Mouse (Mus musculus): ENCODE measurements at regions not wholly inside any gene's neighbourhood (a gene's known extent, or its start where the extent isn't known, plus 50 kb on each side); places are given as distances from the start of the nearest gene placed in this dataset.
A peak's percentile ranks its signal among the peaks of the same experiment; 100 is the strongest.

DNA sequence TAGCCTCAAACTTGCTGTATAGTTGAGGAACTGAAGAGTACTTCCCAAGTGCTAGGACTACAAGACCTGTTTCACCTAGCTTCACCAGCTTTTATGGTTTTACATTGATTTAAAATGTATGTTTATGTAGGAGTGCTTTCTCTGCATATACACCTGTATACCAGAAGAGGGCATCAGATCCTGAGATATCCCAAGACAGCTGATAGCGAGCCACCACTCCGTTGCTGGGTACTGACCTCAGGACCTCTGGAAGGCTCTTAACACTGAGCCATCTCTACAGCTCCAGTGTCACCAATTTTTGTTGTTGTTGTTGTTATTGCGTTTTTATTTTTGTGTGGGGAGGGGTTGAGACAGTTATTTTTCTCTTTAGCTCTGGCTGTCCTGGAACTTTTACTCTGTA lies 55.9 kb upstream of the Ddx3x start:
- 0 out of 2 replicates have a peak, but pooled peaks cover under 1% of the 10 kb centered on the region for H3K4me1 ChIP-seq (replicated peaks)
- H3K9ac ChIP-seq = no peak overlapping the region
- no peak overlapping the region for H3K4me3 ChIP-seq
- H3K27me3 ChIP-seq = 0 out of 2 replicates have a peak, but pooled peaks cover 7% of the 10 kb centered on the region
- no peak overlapping the region for H3K27ac ChIP-seq (replicated peaks)
- H3K36me3 ChIP-seq = no peaks in the 10 kb centered on the region
- no peaks in the 10 kb centered on the region for H3K9me3 ChIP-seq
- WGBS = 0% methylated on average over 3 of the region's 3 CpGs
- ATAC-seq (ENCODE audit: low read depth) = peak; percentile 62; the same call in 1 of the 2 replicates
- H3K4me2 ChIP-seq = no peak overlapping the region

DNA sequence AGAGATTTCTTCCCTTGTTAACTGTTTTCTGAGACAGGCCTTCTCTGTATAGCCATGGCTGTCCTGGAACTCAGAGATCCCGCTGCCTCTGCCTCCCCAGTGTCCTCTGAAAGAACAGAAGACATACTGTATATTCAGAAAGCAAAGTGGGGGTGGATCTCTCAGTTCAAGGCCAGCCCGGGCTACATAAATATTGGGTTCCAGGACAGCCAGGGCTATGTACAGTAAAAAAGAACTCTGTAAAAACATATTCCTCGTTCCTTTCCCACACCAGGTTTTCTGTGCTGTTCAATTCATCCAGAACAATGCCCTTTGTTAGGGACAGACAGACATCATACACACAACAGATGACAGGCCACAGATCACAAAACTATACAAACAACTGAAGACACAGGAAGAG lies 54.3 kb upstream of the Ddx3x start:
- no peaks in the 10 kb centered on the region for H3K9me3 ChIP-seq
- H3K4me1 ChIP-seq (replicated peaks) = peaks cover 3% of the 10 kb centered on the region; the same call in 1 of the 2 replicates
- no peaks in the 10 kb centered on the region for H3K36me3 ChIP-seq
- no peak overlapping the region for H3K27ac ChIP-seq (replicated peaks)
- no peak overlapping the region for H3K9ac ChIP-seq
- WGBS = 69% methylated on average over 3 of the region's 3 CpGs
- no peak for ATAC-seq (ENCODE audit: low read depth)
- H3K27me3 ChIP-seq = 0 out of 2 replicates have a peak, but pooled peaks cover 7% of the 10 kb centered on the region
- H3K4me2 ChIP-seq = no peak overlapping the region
- no peak overlapping the region for H3K4me3 ChIP-seq

DNA sequence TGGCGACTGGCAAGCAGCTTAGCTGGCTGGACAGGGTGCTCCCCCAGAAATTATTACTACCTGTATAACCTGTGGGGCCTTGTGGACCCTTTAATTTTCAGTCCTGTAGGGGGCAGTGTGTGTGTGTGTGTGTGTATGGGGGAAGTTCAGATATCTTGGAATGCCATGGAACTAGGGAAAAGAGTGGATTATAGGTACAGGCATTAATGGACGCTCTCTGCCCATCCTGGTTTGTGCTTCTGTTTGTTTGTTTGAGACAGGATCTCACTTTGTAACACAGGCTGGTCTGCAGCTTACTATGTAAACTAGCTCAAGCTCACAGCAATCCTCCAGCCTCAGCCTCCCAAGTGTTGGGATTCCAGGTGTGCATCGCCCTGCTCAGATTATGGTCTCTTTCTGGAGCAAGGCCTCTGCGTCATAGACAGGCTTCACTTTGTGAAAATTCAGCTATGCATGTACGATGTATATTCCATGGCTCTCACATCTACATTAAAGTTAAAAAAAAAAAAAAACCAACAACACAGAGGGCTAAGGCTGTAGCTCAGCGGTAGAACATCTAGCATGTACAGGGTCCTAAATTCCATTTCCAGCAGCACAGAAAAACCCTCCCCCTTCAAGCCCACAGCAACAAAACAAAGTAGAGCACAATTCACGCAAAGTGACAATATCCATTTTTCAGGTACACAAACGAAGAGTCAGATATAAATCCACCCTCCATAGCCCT lies 50.7 kb upstream of the Ddx3x start:
- Histone ChIP-seq H3K4me3 (peak overlapping the region; percentile 37), H3K27me3 (peaks cover 14% of the 10 kb centered on the region; the same call in 1 of the 2 replicates), H3K27ac (replicated peaks) (peak overlapping the region; percentile 88), H3K4me2 (peak overlapping the region; percentile 57), H3K9ac (peak overlapping the region; percentile 59), H3K4me1 (replicated peaks) (peaks cover 3% of the 10 kb centered on the region; the same call in 1 of the 2 replicates), H3K9me3 (no peaks in the 10 kb centered on the region), H3K36me3 (no peaks in the 10 kb centered on the region)
- peak; percentile 55 for ATAC-seq (ENCODE audit: low read depth)
- 32% methylated on average over 8 of the region's 8 CpGs for WGBS

GRCm38 (mm10) chrX:13230615-13231179 lies 50.1 kb upstream of the Ddx3x start:
- Histone ChIP-seq H3K27me3 (peaks cover 14% of the 10 kb centered on the region; the same call in 1 of the 2 replicates), H3K4me2 (peak overlapping the region; percentile 57), H3K9ac (peak overlapping the region; percentile 62), H3K27ac (replicated peaks) (peak overlapping the region; percentile 91), H3K36me3 (no peaks in the 10 kb centered on the region), H3K4me3 (peak overlapping the region; percentile 37), H3K9me3 (no peaks in the 10 kb centered on the region), H3K4me1 (replicated peaks) (peaks cover 5% of the 10 kb centered on the region; the same call in 1 of the 2 replicates)
- peak; percentile 98 for ATAC-seq (ENCODE audit: low read depth)
- 11% methylated on average over 17 of the region's 17 CpGs for WGBS

Data from neural tube, embryonic 13.5 days (tissue).